In the genomic region with DNA sequence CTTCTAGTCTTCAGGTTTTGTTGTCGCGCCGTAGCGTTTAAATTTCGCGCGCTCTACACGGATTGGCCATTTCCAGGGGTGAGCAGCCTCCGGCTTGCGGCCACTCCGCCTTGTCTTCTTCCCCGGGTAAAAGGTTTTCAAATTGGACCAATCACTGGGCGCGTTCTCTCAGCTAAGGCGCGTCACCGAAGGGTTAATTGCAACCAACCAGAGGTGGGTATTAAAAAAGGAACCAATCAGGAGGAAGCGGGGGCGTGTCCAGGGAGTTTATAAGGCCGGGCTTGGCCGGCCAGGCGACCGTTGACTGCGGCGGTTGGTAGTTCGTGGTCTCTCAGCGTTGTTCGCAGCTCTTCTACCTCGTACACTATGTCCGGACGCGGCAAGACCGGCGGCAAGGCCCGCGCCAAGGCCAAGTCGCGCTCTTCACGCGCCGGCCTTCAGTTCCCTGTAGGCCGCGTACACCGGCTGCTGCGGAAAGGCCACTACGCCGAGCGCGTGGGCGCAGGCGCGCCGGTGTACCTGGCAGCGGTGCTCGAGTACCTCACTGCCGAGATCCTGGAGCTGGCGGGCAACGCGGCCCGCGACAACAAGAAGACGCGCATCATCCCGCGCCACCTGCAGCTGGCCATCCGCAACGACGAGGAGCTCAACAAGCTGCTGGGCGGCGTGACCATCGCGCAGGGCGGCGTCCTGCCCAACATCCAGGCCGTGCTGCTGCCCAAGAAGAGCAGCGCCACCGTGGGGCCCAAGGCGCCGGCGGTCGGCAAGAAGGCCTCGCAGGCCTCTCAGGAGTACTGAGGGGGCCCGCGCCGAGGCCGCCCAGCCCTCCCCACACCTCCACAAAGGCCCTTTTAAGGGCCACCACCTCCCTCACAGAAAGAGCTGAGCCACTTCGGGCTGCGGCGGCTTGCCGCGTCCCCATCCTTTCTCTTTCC, we compare ENCODE assay signal across 8 mouse cellular contexts. TPM values are rescaled to one million over a fixed set of nuclear protein-coding genes. Genes with fewer than 3 reads are reported as not detected.
DNase-seq lines count a peak whose midpoint lies in the region; ATAC-seq and TF ChIP-seq lines count a peak whose summit lies in the region.

Gene H2afx, plus strand, starts transcription at position 299 of the 935 bp plus-strand sequence.

- peaks cover 5% of the 10 kb centered on the region for H3K4me1 ChIP-seq in ES-Bruce4 (ENCODE audit: control insufficient read depth, insufficient read depth, low read length)
- peaks cover 23% of the 10 kb centered on the region for H3K4me1 ChIP-seq in forebrain, embryonic 13.5 days
- H3K4me1 ChIP-seq in liver, postnatal 0 days (ENCODE audit: insufficient read depth), result peaks cover 20% of the 10 kb centered on the region
- H3K4me1 ChIP-seq in neural tube, embryonic 14.5 days (ENCODE audit: control insufficient read depth, insufficient read depth, low read length), result peaks cover 4% of the 10 kb centered on the region; the same call in 1 of the 2 replicates

- peak; percentile 96 for ATAC-seq in cerebellum, adult (ENCODE audit: insufficient number of reproducible peaks, low FRiP score, low TSS enrichment)
- peak; percentile 95 for ATAC-seq in forebrain, embryonic 13.5 days
- ATAC-seq in liver, postnatal 0 days, result peak; percentile 87
- peak; percentile 97 for ATAC-seq in neural tube, embryonic 14.5 days (ENCODE audit: low read depth)

- peak; percentile 99 for DNase-seq in heart, postnatal 10 days
- peak; percentile 99 for DNase-seq in large intestine, adult 2 months (ENCODE audit: low read depth, low spot score)
- DNase-seq in liver, postnatal 0 days, result peak; percentile 98
- DNase-seq in testis, postnatal 10 days (ENCODE audit: low spot score), result peak; percentile 98

- intact Hi-C loops in heart, postnatal 10 days (cut with DNase I), result loop anchor here (1.0 kb wide), 1 partner anchor 8 kb away; the partner anchor contains the start of gene Dpagt1

- no peaks in the 10 kb centered on the region for H3K27me3 ChIP-seq in ES-Bruce4 (ENCODE audit: control insufficient read depth, insufficient read depth, low read length, poor library complexity, severe bottlenecking)
- H3K27me3 ChIP-seq in forebrain, embryonic 13.5 days, result no peaks in the 10 kb centered on the region
- H3K27me3 ChIP-seq in liver, postnatal 0 days (ENCODE audit: insufficient read depth, low read length), result no peaks in the 10 kb centered on the region
- no peaks in the 10 kb centered on the region for H3K27me3 ChIP-seq in neural tube, embryonic 14.5 days (ENCODE audit: control insufficient read depth, insufficient read depth, low read length)

- WGBS in forebrain, embryonic 13.5 days, result under 1% methylated on average over 84 of the region's 91 CpGs
- under 1% methylated on average over 91 of the region's 91 CpGs for WGBS in large intestine, adult 2 months
- WGBS in liver, postnatal 0 days (ENCODE audit: insufficient replicate concordance), result under 1% methylated on average over 91 of the region's 91 CpGs
- under 1% methylated on average over 87 of the region's 91 CpGs for WGBS in neural tube, embryonic 14.5 days

- peak within 1 kb of the TSS; percentile 97 for H3K27ac ChIP-seq in ES-Bruce4 (ENCODE audit: insufficient read depth, low read length)
- H3K27ac ChIP-seq in forebrain, embryonic 13.5 days, result peak within 1 kb of the TSS; percentile 98
- peak within 1 kb of the TSS; percentile 95 for H3K27ac ChIP-seq in liver, postnatal 0 days (ENCODE audit: low read depth)
- peak within 1 kb of the TSS; percentile 87 for H3K27ac ChIP-seq in neural tube, embryonic 14.5 days (ENCODE audit: low read depth, low read length)

- H3K9me3 ChIP-seq in ES-Bruce4 (replicated peaks; ENCODE audit: control insufficient read depth, insufficient read depth, low read length, poor library complexity, severe bottlenecking), result no peaks in the 10 kb centered on the region
- H3K9me3 ChIP-seq in forebrain, embryonic 13.5 days (replicated peaks), result no peaks in the 10 kb centered on the region; the same call in 1 of the 2 replicates
- no peaks in the 10 kb centered on the region for H3K9me3 ChIP-seq in liver, postnatal 0 days (ENCODE audit: low read length)
- no peaks in the 10 kb centered on the region for H3K9me3 ChIP-seq in neural tube, embryonic 14.5 days (ENCODE audit: control insufficient read depth, low read length)

- H3K4me2 ChIP-seq in forebrain, embryonic 13.5 days, result peak within 1 kb of the TSS; percentile 81
- H3K4me2 ChIP-seq in liver, postnatal 0 days (ENCODE audit: low read depth, low read length), result peak within 1 kb of the TSS; percentile 79
- peak within 1 kb of the TSS; percentile 83 for H3K4me2 ChIP-seq in neural tube, embryonic 14.5 days (ENCODE audit: low read depth, low read length)

- H3K4me3 ChIP-seq in ES-Bruce4 (ENCODE audit: low read depth, low read length), result peak within 1 kb of the TSS; percentile 97
- H3K4me3 ChIP-seq in forebrain, embryonic 13.5 days, result peak within 1 kb of the TSS; percentile 92
- H3K4me3 ChIP-seq in liver, postnatal 0 days (ENCODE audit: low read depth, low read length), result peak within 1 kb of the TSS; percentile 79
- peak within 1 kb of the TSS; percentile 82 for H3K4me3 ChIP-seq in neural tube, embryonic 14.5 days (ENCODE audit: low read depth, low read length)

- TF ChIP-seq EP300 in ES-Bruce4 (IDR thresholded peaks at IDR 0.05; ENCODE audit: insufficient read depth, low read depth, low read length), result 0 out of 2 replicates have a peak, but pooled peaks have one; percentile 24
- peak; percentile 86 for TF ChIP-seq EP300 in liver, postnatal 0 days (IDR thresholded peaks at IDR 0.05; ENCODE audit: low read depth)

- H3K9ac ChIP-seq in ES-Bruce4 (ENCODE audit: low read depth, poor library complexity, severe bottlenecking), result peak within 1 kb of the TSS; percentile 98
- peak within 1 kb of the TSS; percentile 98 for H3K9ac ChIP-seq in forebrain, embryonic 13.5 days
- H3K9ac ChIP-seq in liver, postnatal 0 days (replicated peaks), result peak within 1 kb of the TSS; percentile 93
- peak within 1 kb of the TSS; percentile 88 for H3K9ac ChIP-seq in neural tube, embryonic 14.5 days (replicated peaks; ENCODE audit: low read depth, low read length)

- no peak for TF ChIP-seq CTCF in ES-Bruce4 (IDR thresholded peaks at IDR 0.05; ENCODE audit: low read depth, low read length)
- peak; percentile 67 for TF ChIP-seq CTCF in liver, postnatal 0 days (IDR thresholded peaks at IDR 0.05; ENCODE audit: low read depth)

- H3K36me3 ChIP-seq in ES-Bruce4 (ENCODE audit: control insufficient read depth, insufficient read depth, low read length, poor library complexity, severe bottlenecking), result peaks cover 24% of the 10 kb centered on the region
- H3K36me3 ChIP-seq in forebrain, embryonic 13.5 days (ENCODE audit: poor library complexity, severe bottlenecking), result peaks cover 72% of the 10 kb centered on the region
- peaks cover 68% of the 10 kb centered on the region for H3K36me3 ChIP-seq in liver, postnatal 0 days (replicated peaks; ENCODE audit: insufficient read depth, low read length)
- H3K36me3 ChIP-seq in neural tube, embryonic 14.5 days (ENCODE audit: control insufficient read depth, insufficient read depth, low read length), result peaks cover 26% of the 10 kb centered on the region; the same call in 1 of the 2 replicates

- TF ChIP-seq POLR2A in ES-Bruce4 (IDR thresholded peaks at IDR 0.05; ENCODE audit: insufficient read depth, low read length), result peak; percentile 99

RNA-seq across cellular contexts. Expression of gene H2afx, which starts in this region (rescaled TPM):
- polyA plus RNA-seq in ES-Bruce4 (2011; ENCODE audit: insufficient read depth, insufficient read length, low read depth, missing spikeins), result 173 and 202 TPM in 2 replicates
- 393 TPM in 2 replicates for polyA plus RNA-seq in forebrain, embryonic 13.5 days (2015; fragmentation: Nextera tagmentation; extraction: Ambion mirVana)
- 10 to 100 TPM; 54.1 to 57.9 TPM for total RNA-seq in heart, postnatal 10 days (2021)
- polyA plus RNA-seq in large intestine, adult 2 months (2012; rRNA removed), result 149 and 167 TPM in 2 replicates
- polyA plus RNA-seq in liver, postnatal 0 days (2015; fragmentation: Nextera tagmentation; extraction: Ambion mirVana), result 152 and 164 TPM in 2 replicates
- 92.3 and 94.3 TPM in 2 replicates for polyA plus RNA-seq in neural tube, embryonic 14.5 days (2014; fragmentation: Nextera tagmentation; extraction: Ambion mirVana)

Comparison
In these comparisons a context has a peak if more than half of its experiments do, and no peak if none do; other contexts are left out.
1. Peak in every context shown above with its lines: DNase-seq, ATAC-seq, H3K4me3 ChIP-seq and H3K27ac ChIP-seq.